Mouse (Mus musculus) adrenal gland, postnatal 36 days (tissue): ENCODE measurements at regions not wholly inside any gene's neighbourhood (a gene's known extent, or its start where the extent isn't known, plus 50 kb on each side); places are given as distances from the start of the nearest gene placed in this dataset.
"Not testable (repeated sequence)": the region's sequence is repeated elsewhere in the genome, so short reads cannot be mapped to it uniquely, and the experiment has no call there.

ENCODE experiments used
- DNase-seq, 2 experiments: peaks; one replicate each; pipeline ENCODE4 v3.0.0; 2021; ENCODE audit warnings: mixed read lengths in 1 of 2

- no peak for DNase-seq
Observed at GRCm38 (mm10) chr1:113932492-113932891, 1752.1 kb upstream of the Cntnap5a start.

- DNase-seq: no peak
Observed at GRCm38 (mm10) chr1:113958016-113958751, 1726.4 kb upstream of the Cntnap5a start.

GRCm38 (mm10) chr1:113959267-113959666 is 1725.3 kb upstream of the Cntnap5a start:
- not testable (repeated sequence) for DNase-seq

GRCm38 (mm10) chr1:113963931-113964330 is 1720.6 kb upstream of the Cntnap5a start:
- not testable (repeated sequence) for DNase-seq

GRCm38 (mm10) chr1:113964431-113964830 is 1720.1 kb upstream of the Cntnap5a start:
- no peak for DNase-seq

- no peak for DNase-seq
Observed at GRCm38 (mm10) chr1:113970617-113971016, 1713.9 kb upstream of the Cntnap5a start.

- peak; percentile 54 to 79 for DNase-seq
Observed at GRCm38 (mm10) chr1:113980111-113980510, 1704.4 kb upstream of the Cntnap5a start.

GRCm38 (mm10) chr1:113989676-113990296 is 1694.8 kb upstream of the Cntnap5a start:
- no peak for DNase-seq

- no peak for DNase-seq
Observed at GRCm38 (mm10) chr1:113992488-113992887, 1692.1 kb upstream of the Cntnap5a start.

GRCm38 (mm10) chr1:114037877-114038276 is 1646.7 kb upstream of the Cntnap5a start:
- DNase-seq: no peak

GRCm38 (mm10) chr1:114039383-114039782 is 1645.2 kb upstream of the Cntnap5a start:
- DNase-seq: peak; percentile 19 to 45

- no peak for DNase-seq
Observed at GRCm38 (mm10) chr1:114063097-114063496, 1621.5 kb upstream of the Cntnap5a start.

- DNase-seq: no peak
Observed at GRCm38 (mm10) chr1:114074506-114074905, 1610.0 kb upstream of the Cntnap5a start.
